Mouse (Mus musculus) right cerebral cortex, adult 18-20 months (tissue): Measurements from ENCODE around the gene Gm10639.
"Not testable (repeated sequence)": the region's sequence is repeated elsewhere in the genome, so short reads cannot be mapped to it uniquely, and the experiment has no call there.

Experiments used
- DNase-seq: peaks from one replicate; pipeline ENCODE4 v3.0.0; 2022; ENCODE audit warnings: mixed read lengths

Gm10639 gene

DNA sequence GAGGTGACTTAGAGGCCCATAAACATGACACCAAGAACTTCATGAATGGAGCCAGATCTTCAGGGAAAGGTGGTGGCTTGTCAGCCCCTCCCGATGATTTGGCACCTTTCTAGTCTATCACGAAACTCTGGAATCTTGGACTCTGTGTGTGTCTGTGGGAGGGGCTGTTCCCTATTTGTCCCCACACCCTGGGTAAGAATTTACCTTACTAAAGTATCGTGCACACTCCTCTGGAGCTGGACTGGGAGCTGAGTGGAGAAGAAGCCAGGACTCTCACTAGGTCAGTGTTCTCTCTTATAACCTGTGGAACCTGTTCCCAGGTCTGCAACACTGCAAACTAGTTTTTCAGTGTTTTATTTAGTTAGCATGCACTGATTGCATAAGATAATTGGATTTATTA lies at the start of gene Gm10639:
TSS of gene Gm10639 (plus strand) at position 201 of the 400 bp plus-strand sequence.
- DNase-seq, result not testable (repeated sequence)

DNA sequence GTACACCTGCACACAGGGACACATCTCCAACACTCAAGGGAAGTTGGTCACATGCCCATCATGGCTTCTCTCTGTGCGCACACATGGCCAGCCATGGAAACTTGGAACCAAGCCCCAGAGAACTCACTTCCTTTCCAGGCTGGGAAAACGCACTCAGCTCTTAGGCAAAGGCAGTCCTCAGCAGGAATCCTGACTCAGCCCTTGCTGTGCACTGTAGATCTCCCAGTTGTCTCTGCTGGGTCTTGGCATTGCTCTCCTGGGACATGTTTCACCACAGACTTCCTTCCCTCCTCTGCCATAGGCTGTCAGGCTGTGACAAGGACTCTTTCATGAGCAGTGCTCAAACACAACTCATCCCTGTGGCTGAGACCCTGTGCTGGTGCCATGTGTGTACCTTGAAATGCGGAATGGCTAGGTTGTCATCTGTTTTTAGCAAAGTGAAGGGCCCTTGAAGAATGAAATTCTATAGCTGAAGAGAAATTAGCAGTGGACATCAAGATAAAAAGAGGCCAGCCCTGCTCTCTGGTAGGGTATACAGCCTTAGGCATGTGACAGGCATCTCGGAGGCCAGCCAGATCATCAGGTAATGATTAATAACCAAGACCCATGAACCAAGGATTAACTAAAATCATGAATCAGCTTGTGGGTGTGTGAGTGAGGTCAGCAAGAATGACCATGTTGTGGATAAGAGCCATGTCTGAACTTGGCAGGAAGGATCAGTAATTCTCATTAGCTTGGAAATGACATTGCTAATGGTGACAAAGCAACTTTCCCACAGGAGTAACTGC lies 33.8 kb upstream of the Gm10639 start:
- DNase-seq, result not testable (repeated sequence)

DNA sequence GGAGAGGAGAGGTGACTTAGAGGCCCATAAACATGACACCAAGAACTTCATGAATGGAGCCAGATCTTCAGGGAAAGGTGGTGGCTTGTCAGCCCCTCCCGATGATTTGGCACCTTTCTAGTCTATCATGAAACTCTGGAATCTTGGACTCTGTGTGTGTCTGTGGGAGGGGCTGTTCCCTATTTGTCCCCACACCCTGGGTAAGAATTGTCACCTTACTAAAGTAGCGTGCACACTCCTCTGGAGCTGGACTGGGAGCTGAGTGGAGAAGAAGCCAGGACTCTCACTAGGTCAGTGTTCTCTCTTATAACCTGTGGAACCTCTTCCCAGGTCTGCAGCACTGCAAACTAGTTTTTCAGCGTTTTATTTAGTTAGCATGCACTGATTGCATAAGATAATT lies 32.8 kb upstream of the Gm10639 start, which contains the start of gene Gm3776:
TSS of gene Gm3776 (plus strand) at position 216 of the 400 bp plus-strand sequence.
- DNase-seq, result not testable (repeated sequence)

DNA sequence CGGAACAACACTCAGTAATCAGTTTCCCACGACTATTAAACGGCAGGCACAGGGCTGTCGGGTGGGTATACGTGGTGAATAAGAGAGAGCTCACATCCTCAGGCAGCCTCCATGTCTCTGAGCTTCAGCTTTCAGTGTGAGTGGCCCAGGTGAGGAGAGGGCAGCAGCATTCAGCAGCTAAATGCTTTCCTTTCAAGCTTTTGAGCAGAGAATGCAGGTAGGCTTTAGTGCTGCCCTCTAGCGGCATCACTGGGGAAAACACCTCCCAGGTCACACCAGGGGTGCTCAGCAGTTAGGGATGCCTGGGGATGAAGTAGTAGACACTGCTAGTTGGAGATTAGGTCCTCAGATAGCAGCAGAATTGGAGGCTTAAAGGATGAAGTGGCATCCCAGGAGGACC lies 30.0 kb upstream of the Gm10639 start:
- peak; percentile 24 for DNase-seq

- not testable (repeated sequence) for DNase-seq
Observed at GRCm38 (mm10) chr9:78270945-78271344, 18.8 kb upstream of the Gm10639 start.

- DNase-seq, result not testable (repeated sequence)
Observed at GRCm38 (mm10) chr9:78282002-78282711, 7.6 kb upstream of the Gm10639 start.

DNA sequence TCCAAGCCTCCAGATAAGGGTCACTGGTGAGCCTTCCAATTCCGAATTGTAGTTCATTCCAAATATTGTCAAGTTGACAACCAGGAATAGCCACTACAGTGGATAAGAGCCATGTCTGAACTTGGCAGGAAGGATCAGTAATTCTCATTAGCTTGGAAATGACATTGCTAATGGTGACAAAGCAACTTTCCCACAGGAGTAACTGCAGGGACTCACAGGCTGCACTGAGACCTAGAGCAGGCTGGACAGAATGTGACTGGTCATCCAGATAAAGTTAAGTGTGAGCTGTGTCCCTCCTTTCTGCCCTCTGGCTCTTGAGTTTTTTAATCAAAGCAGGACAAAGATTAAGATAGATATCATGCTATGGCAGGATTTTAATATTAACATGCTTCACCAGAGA lies 660 bp upstream of the Gm10639 start:
- DNase-seq, result not testable (repeated sequence)

DNA sequence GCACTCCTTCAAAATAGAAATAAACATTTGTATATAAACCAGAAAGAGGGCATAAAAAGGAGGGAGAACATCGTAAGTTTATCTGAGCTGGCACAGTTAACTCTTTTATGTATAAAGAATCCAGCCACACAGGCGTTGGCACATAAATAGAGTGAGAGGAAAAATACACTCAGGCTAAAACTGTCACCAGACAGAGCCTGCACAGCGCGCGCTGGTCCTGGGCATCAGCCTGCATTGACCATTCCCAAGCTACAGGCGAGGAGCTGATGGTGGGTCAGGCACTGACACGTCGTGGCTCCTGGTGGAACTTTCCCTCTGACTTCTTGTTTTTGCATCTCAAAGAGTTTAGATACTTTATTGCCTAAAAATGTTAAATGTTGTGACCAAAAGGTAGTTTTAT lies 2.7 kb downstream of the Gm10639 start:
- not testable (repeated sequence) for DNase-seq

GRCm38 (mm10) chr9:78293683-78294082 lies 4.0 kb downstream of the Gm10639 start:
- not testable (repeated sequence) for DNase-seq

DNA sequence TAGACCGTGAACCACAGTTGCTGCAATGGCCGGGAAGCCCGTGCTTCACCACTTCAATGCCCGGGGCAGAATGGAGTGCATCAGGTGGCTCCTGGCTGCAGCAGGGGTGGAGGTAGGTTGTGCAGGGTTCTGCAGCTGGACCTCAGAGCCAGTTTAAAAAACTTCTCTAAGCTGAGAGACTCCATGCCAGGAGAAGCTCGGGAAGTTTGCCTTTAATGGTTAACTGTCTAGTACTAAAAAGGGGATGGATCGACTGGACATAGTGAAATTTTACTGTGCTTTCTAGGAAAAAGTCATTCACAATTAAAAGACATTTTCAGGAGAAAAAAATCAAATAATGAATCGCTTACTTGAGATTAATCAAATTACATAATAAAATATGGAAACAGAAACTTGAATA lies 5.1 kb downstream of the Gm10639 start:
- DNase-seq, result not testable (repeated sequence)

DNA sequence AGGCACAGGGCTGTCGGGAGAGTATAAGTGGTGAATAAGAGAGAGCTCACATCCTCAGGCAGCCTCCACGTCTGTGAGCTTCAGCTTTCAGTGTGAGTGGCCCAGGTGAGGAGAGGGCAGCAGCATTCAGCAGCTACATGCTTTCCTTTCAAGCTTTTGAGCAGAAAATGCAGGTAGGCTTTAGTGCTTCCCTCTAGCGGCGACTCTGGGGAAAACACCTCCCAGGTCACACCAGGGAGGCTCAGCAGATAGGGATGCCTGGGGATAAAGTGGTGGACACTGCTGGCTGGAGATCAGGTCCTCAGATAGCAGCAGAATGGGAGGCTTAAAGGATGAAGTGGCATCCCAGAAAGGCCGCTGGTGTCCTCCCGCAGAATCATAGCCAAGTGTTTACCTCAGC lies 6.4 kb downstream of the Gm10639 start:
- DNase-seq, result peak; percentile 12

GRCm38 (mm10) chr9:78298232-78298631 lies 8.5 kb downstream of the Gm10639 start:
- DNase-seq, result no peak

DNA sequence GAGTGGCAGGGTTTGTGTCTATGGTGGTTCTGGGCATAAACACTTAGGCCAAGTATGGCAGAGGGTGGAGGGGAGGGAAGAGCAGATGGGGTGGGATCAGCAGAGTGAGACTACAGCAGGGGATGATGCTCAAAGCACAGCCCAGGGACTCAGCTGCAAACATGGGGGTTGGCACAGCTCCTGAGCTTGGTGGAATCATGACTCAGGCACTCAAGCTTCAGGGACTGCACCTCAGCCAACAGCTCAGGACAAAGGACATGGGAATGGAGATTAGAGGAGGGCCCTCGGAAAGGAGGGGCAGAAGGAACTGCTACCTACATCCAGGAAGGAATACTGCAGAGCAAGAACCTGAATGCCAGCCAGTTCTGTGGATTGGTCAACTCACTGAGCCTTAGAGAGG lies 9.4 kb downstream of the Gm10639 start:
- DNase-seq, result not testable (repeated sequence)

DNA sequence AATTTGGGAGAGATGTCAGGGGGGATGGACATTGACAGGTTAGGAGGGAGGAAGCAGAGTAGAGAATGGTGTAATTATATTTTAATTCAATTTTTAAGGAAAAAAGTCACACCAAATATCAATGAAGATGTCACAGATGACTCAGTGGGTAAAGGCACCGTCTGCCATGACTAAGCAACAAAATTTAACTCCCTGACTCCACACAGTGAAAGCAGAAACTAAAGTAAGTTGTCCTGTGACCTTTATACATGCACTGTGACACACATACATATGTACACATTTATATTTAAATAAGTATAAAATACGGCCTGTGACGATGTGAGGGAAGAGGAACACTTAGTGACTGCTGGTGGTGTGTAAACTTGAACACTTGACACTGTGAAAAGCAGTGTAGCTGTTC lies 18.4 kb downstream of the Gm10639 start:
- not testable (repeated sequence) for DNase-seq

DNA sequence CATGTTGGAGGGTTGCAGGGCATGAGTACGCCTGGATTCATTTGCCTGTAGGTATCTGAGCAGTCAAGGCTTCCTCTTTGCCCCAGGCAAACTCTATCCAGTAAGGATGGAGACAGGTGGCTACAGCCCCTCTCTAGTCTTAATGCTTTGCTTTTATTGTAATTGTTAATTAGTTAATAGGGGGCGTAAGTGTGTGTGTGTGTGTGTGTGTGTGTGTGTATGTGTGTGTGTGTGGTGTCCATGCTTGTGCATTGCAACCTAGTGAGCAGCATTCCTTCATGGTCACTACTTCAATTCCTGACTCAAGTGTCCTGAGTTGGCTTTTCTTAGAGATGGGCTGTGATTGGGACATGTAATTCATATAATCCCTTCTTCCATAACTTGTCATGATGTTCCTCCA lies 25.0 kb downstream of the Gm10639 start, which contains the start of gene Omt2a:
TSS of gene Omt2a (minus strand) at position 101 of the 400 bp plus-strand sequence.
- DNase-seq, result no peak

- DNase-seq, result no peak
Observed at GRCm38 (mm10) chr9:78319499-78319898, 29.8 kb downstream of the Gm10639 start.

GRCm38 (mm10) chr9:78327289-78327688 lies 37.6 kb downstream of the Gm10639 start, which contains the start of gene Omt2b:
TSS of gene Omt2b (plus strand) at chr9:78327589.
- not testable (repeated sequence) for DNase-seq

DNA sequence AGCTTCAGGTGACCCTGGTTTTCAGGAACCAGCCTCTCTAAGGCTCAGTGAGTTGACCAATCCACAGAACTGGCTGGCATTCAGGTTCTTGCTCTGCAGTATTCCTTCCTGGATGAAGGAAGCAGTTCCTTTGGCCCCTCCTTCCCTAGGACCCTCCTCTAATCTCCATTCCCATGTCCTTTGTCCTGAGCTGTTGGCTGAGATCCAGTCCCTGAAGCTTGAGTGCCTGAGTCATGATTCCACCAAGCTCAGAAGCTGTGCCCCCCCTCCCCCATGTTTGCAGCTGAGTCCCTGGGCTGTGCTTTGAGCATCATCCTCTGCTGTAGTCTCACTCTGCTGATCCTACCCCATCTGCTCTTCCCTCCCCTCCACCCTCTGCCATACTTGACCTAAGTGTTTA lies 47.3 kb downstream of the Gm10639 start:
- not testable (repeated sequence) for DNase-seq

GRCm38 (mm10) chr9:78340324-78340723 lies 50.6 kb downstream of the Gm10639 start:
- DNase-seq, result not testable (repeated sequence)

- not testable (repeated sequence) for DNase-seq
Observed at GRCm38 (mm10) chr9:78342494-78342893, 52.8 kb downstream of the Gm10639 start.

DNA sequence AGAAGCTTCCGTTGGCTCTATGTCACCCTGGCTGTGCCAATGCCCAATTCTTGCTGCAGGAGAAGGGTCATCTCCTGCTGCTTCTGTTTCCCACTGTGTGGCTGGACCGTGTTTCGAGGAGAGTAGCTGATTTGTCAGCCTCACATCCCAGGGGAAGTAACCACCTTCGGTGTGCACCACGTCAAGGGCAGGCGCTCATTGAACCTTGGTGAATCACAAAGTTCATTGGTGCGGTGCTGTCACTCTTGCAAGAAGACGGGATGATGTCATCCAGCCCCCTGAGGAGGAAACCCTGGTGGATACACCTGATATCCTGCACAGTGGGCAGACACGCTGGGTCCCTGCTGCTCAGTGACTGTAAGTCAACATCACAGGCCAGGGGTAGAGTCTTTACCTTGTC lies 53.3 kb downstream of the Gm10639 start:
- DNase-seq, result not testable (repeated sequence)

DNA sequence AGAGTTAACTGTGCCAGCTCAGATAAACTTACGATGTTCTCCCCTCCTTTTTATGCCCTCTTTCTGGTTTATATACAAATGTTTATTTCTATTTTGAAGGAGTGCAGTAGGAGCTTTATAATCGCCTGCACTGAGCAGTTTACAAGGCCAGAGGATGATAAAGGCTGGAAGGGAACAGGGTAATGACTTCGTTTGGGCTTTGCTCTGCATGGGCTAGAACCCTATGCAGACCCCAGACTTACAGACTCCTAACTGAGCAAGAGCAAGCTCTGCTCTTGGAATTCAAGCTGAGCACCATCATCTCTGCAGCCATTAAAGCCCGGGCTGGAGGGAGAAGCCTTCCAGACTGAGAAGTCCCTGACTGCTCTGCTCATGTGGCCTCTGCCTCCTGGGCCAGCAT lies 55.5 kb downstream of the Gm10639 start:
- DNase-seq, result not testable (repeated sequence)

- no peak for DNase-seq
Observed at GRCm38 (mm10) chr9:78347004-78347403, 57.3 kb downstream of the Gm10639 start.
